Mouse (Mus musculus) gastrocnemius, postnatal 4 days (tissue): ENCODE measurements around the gene Dip2a. TPM values are rescaled to one million over a fixed set of nuclear protein-coding genes. Genes with fewer than 3 reads are reported as not detected.

Experiments
- DNase-seq, 2 experiments: peaks; one replicate each; pipeline ENCODE4 v3.0.0; 2021 to 2022; ENCODE audit warnings: low spot score in 2 of 2, mixed read lengths in 2 of 2
- total RNA-seq, 2 experiments: library from RNA; stranded (reverse); gene quantifications; 2 replicates each; pipeline ENCODE4 v1.2.3; 2021

Dip2a gene
- total RNA-seq, 2 experiments from 2014 or later = 19.6 to 23.9 TPM

DNA sequence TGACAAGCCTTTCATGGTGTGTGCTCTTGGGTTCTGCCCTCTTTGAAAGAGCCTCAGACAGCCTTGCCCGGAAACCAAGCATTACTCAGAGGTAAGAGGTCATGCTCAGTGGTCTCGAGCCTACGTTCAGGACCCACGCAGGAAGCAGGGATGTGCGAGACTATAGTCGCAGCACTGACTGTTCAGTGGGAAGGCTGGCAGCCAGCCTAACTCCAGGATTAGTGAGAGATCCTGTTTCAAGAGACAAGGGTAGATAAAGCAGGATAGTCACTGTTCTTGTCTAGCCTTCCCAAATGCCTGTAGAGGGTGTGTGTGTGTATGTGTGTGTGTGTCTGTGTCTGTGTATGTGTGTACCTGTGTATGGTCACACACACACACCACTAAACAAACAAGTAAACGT, 28.9 kb downstream of the Dip2a start:
- no peak for DNase-seq

DNA sequence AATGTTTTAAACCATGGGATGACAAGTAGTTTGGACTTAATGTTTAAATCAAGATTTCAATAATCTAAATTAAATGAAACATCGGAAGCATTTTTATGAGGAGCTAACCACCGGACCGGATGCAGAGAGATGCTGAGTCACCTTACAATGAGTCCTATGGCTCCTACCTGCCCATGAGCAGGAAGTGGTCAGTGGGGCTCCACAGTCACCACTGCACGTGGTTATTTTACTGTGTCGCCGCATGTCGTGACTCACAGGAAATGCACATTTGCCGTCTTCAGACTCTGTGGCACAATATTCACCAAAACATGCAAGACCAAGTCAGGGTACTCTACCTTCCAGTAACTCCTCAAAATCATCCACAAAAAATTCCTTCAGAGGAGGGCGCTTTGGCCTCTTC, 38.4 kb downstream of the Dip2a start:
- no peak for DNase-seq

DNA sequence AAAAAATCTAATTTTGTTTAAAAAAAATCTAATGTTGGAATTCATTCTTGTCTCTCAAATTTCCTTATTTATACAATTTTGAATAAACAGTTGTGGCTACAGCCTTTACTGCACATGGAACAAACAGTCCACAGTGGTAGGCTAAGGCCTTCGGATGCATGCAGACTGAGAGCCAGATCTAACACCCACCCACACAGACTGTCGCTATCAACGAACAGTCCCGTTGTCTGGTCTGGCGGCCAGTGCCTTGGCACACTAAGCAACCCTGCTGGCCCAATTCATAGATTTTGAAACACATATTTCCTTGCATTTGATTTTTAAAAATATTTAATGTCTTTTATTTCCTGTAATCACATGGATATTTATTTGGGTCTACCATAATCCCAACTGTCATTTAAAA, 45.0 kb downstream of the Dip2a start:
- no peak for DNase-seq

DNA sequence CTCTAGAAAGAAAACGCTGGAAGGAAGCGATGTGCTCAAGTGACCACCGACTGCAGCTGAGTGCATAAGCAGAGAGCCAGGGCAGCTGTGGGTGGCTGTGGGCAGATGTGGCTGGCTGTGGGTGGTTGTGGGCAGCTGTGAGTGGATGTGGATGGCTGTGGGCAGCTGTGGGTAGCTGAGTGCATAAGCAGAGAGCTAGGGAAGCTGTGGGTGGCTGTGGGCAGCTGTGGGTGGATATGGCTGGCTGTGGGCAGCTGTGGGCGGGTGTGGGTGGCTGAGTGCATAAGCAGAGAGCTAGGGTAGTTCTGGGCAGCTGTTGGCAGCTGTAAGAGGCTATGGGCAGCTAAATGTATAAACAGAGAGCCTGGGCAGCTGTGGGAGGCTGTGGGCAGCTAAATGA, 51.9 kb downstream of the Dip2a start:
- no peak for DNase-seq

DNA sequence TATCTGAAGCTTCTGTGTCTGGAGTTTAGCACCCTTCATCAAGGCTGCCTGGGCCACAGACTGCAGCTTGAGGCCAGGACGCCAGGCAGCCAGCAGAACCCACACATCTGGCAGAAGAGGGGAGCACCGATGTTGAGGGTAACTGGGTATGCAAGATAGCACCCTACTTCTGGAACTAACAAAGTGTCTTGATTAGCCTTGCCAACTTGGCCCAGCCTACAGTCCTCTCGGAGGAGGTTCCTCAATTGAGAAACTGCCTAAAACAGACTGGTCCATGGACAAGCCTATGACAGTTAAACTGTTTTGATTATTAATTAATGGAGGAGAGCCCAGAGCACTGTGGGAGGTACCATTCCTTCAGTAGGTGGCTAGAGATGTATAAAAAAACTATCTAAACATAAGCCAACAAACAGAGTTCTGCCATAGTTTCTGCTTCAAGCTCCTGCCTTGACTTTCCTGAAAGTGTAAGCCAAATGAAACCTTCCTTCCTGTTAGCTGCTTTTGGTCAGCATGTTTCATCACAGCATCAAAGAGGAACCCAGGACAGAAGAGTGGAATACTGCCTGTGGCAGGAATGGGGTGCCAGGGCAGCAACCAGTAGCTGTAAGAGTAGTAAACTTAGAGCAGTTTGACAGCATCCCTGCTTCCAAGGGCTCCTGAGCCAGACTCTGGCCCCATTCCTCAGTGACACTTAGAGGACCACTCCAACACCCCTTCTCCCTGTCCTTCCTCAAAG, 55.0 kb downstream of the Dip2a start:
- no peak for DNase-seq

DNA sequence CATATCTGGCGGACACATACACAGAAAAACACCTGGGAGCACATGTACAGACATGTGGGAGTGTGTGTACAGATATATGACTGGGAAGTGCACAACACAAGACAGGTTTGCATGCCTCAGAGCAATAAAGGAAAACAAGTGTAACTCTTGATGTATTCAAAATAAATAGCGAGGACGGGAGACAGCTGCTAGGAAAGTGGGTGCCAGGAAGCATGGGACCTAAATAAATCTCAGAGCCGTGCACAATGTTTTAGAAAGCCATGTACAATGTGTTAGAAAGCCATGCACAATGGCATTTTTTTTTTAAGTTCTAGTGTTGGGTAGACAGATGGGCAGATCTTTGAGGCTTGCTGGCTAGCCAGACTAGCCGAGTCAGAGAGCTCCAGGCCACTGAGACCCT, 56.0 kb downstream of the Dip2a start:
- DNase-seq = no peak

DNA sequence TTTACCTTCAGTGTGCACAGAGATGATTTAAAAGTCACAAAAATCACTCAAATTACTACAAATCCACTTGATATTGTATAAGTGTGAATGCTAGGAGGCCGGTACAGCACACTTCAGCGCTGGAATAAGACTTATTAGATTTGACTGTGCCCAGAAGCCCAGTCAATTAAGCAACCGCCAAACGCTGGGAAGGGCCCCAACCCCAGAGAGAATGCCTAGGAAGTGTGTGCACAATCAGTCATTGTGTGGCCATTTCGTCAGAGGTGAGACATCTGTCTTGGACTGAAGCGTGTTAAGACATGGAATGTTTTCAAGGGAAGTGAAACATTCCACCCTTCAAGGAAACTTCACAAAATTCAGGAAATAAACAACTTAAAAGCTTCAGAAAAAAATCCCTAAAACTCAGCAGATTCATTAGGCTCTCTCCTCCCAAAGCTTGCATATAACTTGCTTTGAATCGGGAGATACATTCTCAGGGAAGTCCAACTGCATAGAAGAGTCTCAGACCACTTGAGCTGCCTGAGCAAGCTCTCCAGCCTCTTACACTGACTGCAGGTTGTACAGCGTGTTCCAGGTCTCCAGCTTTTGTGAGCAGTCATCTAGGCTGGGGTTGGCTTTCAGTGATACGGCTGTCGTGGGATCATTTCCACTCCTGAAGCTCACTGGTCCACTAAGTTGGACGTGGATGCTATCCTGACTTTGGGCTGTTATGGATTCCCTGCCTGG, 56.7 kb downstream of the Dip2a start:
- no peak for DNase-seq

DNA sequence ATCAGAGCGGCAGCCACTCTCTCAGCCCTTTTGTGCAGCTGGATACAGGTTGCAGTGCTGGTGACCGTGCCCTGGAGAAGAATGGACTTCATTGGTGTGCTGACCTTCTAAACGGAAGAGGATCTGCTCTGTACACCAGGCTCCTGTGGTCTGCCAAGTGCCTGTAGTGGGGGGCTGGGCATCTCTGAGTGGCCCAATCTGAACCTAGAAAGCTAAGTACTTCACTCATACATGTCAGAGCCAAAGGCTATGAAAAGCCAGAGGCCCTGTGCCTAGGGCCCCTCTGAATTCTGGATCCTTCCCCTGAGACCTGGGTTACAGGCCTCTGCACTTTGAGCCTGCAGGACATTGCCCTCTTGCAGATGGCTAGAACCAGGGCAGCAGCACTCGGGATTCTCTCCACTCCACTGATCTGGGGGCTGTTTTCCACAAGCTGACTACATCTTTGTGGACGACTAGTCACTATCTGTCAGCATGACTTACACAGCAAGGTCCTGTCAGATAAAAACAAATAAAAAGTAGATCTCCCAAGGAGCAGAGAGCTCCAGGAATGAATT, 66.5 kb downstream of the Dip2a start:
- no peak for DNase-seq

DNA sequence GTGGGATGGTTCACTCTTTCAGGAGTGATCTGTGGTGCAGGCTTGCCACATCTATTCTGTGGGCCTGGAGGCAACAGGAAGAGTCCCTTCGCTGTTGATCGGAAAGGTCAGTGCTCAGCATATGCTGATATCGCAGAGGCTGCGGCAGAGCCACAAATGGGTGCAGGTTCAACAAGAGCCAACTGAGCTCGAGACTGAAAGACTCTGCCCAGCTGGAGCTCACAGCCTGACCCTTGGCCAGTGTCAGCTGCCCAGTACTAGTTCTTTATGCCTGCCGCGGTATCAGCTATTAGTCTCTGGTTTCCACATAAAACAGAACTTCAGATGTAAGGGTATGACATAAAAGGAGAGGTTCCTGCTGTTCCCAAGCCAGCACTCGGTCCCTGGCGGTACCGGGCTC, 69.8 kb downstream of the Dip2a start:
- no peak for DNase-seq

DNA sequence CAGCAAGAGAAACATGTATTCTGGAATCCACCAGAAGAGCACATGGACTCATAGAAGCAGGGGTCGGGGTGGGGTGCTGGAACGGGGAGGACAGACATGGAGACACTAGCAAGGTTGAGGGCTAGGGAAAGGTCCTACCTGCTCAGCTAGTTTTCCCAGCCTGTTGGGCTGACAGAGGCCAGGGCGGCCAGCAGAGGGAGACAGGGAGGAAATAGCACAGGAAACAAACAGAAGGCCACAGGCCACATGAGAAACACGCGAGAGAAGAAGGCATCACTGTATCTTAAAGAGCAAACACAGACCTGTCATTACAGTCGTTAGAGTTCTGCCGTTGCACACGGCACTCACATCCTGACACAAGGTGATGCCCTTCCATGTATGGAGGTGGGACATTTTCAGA, 73.9 kb downstream of the Dip2a start:
- DNase-seq = no peak

DNA sequence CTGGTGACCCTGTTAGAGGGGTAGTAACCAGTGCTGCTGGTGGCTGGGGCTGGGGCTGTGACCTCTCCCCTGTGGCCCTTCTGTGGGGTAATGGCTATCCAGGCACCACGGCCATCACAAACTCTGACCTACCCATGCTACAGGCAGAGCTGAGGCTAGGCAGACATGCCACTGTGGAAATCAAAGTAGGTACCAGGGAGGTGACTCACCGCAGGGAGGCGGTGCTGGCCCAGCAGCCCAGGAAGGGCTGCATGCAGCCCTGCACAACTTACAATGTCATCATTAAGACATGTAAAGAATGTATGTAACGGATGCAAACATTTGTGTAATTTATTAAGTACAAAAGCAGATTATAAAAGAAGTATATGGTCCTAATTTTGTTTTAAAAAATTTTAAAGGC, 82.7 kb downstream of the Dip2a start:
- no peak for DNase-seq

DNA sequence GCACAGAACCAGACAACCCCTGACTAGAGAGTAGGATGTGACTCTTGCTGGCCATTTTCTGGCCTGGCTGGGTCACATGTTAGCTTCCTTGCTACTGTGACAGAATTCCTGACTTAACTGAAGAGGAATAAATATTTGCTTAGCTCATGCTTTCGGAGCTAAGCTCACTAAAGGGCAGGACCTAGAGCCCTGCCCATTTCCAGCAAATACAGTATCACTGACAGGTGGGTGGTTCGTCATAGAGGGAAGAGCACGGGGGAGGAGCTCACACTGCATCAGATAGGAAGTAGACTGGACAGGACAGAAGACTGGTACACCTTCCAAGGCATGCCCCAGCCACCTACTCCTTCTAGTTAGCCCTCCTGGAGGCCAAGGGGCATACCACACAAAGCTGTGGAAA, 83.6 kb downstream of the Dip2a start:
- no peak for DNase-seq

DNA sequence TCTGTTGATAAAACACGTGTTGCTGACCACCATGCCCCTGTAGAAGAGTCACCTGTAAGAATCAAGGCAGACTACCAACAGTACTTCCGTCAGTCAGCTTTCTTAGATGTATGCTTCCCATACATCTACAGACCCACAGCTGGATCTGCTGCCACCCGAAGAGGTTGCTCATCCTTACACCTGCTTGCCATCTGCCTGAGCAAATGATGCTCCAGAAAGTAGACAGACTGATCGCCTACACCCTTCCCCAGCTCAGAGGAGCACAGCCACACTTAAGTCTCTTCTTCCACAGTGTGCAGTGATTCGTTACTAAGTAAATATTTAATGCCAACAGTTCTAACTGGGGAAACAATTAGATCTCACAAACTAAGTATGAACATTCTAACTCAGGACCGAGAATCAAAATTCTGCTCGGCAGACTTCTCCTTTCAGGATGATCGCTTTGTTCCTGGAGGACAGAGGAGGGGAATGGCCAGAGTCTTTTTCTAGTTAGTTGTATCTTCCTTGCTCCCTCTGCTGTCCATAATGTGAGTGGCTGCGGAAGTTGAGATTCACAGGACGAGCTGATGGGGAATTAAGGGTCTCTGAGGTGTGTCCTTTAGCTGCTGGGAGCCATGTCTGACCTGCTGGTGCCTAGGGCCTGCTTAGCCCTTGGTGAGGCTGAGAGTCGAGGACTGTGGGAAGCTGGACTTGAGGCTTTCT, 84.6 kb downstream of the Dip2a start:
- DNase-seq = no peak

DNA sequence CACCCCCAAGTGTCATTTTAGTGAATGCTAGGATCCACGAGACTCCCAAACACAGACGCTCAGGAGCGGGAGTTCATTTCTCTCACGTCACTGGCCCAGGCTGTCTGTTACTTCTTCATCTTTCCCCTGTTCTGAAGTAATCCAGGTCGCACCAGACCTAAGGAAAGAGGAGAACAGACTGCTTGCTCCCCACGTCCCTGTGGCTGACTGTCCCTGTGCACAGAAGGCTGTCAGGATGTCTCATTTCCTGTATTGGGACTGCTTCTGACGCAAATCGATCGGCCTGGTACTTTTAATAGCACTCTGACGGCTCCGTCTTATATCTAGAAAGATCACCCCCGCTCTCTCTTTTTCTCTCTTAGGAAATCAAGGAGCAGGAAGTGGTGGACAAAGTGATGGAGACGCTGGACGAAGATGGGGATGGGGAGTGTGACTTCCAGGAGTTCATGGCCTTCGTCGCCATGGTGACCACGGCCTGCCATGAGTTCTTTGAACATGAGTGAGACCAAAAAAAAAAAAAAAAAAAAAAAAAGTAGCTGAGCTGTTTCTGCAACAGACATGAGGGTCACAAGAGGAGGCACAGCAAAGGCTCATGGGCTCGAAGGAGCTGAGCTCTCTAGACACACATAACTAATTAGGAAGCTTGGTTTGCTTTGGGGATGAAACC, 85.4 kb downstream of the Dip2a start:
- no peak for DNase-seq

DNA sequence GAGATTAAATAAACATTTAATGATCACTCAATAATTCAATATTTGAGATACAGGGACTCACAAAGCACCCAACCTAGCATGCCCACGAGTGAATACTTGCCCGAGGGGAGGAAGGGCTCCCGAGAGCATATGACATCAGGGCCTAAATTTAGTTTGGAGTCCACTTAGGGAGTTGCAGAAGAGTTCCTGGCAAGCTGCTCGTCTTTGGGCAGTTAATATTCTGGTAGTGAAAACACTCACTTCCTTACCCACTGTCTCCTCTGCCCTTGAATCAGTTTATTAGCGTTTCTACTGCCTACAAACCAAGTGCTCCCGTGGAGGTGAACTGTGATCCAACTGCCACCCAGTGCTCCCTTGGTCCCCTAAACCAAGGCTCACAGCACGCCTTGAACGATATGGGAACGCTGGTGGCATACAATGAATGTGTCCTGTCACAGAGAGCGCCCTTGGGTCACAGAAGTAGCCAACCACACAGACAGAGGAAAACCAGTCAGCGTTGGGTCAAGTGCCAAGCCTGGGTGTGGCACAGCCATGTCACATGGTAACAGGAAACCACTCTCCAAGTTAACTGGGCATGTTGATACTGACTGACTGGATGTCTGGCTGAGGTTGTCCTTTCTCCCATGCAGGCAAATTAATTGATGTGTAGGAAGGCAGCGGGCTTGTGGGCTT, 87.2 kb downstream of the Dip2a start:
- no peak for DNase-seq

DNA sequence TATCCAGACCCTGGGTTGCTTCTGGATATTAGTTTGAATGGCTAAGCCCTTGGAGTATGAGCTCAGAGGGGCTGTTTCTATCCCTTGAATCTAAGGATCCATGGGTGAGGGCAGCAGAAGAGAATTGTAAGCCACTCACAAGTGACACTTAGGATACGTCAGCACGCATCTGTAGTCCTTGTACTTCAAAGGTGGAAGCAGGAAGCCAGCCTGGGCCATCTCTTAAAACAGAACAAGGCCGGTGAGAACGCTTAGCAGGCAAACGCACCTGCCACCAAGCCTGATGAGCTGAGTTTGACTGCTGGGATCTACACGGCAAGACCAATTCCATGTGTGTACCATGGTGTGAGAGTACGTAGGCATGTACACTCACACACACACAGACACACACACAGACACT, 87.9 kb downstream of the Dip2a start:
- no peak for DNase-seq

DNA sequence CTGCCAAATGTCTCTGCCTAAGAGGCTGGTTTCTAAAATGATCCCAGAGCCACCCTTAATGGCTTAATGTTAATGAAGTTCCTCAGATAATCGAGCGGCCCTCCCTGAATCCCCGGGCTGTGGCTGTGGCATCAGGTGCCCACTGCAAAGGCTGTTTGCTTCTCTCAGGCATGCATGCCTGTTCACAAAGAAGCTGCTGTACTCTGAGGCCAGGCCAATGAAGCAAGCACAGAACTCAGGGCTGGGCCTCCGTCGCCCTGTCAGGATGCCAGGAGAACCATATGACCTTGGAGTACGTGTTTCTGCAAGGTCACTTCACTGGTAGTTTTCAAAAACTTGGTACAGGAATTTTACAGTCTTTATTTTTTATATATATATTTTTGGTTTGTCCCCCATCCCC, 89.5 kb downstream of the Dip2a start:
- DNase-seq = no peak

DNA sequence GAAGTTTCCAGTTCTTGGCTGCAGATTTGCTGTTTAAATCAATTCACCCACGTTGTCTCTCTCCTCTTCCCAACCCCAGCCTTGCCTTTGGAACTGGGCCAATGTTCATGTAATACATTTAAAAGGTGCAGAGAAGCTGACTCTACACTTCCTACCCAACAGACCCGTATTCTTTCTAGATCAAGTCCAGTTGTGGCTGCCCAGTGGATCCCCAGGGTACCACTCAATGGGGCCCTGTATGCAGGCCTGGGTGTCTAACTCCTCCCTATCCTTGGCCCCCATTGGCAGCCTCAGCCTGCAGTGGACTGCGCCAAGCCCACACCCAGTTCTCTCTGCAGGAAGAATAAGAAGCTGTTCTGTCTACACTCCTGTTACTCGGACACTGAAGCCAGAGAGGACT, 91.6 kb downstream of the Dip2a start, which contains the start of gene S100b:
S100b (plus strand) TSS at position 318 of the 400 bp plus-strand sequence.
- peak in 1 of 2 experiments; percentile 63 for DNase-seq

DNA sequence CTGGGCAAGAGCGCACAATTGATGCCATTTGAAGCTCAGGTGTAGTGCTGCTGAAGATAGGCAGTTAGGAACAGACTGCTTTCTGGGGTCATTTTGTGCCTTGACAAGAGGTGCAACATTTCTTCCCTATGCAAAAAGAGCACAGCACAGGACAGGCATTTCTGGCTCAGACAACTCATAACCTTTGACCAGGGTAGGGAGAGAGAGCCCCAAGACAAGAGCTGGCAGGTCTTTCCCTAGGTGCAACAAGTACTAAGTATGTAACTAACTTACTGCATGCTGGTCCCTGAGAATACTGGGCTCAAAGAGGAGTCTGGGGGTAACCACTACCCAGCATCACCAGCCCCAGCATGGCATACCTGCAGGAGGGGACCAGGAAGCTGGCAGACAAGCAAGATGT, 92.0 kb downstream of the Dip2a start:
- DNase-seq = no peak

DNA sequence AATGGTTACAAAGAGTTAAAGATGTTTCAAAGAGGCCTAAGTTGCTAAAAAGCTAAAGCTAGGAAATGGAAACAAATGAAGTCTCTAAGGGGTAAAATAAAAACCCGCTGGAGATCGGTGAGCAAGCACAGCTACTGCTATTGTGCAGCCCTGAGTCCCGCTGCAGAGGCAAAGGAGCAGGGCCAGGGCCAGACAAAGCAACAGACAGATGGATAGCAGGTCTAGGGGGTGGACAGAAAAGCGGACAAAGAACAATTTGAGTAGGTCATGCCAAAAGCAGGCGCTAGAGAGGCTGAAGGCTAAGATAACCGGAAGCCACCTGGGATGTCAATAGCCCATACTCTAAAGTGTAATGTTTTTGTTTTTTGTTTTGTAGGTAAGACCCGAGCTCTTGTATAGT, 94.2 kb downstream of the Dip2a start:
- no peak for DNase-seq

DNA sequence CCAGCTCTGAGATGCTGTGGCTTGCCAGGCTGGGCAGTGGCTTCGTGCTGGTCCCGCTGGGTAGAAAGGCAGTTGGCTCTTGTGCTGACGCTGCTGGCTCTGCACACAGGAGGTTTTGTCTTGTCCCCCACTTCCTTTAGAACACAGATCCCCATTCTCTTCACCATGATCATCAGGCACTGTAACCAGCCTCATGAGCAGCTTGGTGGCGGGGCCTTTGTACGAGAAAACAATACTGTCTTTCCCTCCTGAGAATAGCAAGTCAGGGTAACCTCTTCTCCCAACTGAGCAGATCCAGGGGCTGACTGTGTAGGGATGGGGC, 96.5 kb downstream of the Dip2a start:
- no peak for DNase-seq
